Mouse (Mus musculus) heart, embryonic 15.5 days (tissue): ENCODE data around the gene Btnl1. TPM values are rescaled to one million over a fixed set of nuclear protein-coding genes. Genes with fewer than 3 reads are reported as not detected.

ENCODE experiments used
- polyA plus RNA-seq: library from polyadenylated mRNA; unstranded; fragments of >200 nt; fragmentation: Nextera tagmentation; extraction: Ambion mirVana; gene quantifications from 2 replicates; pipeline ENCODE4 v1.2.1, GENCODE M21; 2015

Btnl1 gene
- polyA plus RNA-seq, 1 experiment from 2014 or later: not detected

Other genes starting within 250 kb of the Btnl1 start
- gene H2-DMb2, start 233.8 kb upstream of the Btnl1 start, polyA plus RNA-seq: 0.69 and 2.5 TPM in 2 replicates
- 0.34 and 3.2 TPM in 2 replicates for gene H2-DMb1, start 224.1 kb upstream of the Btnl1 start, polyA plus RNA-seq
- gene Tap1, start 189.6 kb upstream of the Btnl1 start, polyA plus RNA-seq: 2.4 and 8.0 TPM in 2 replicates
- 3.1 and 22.4 TPM in 2 replicates for gene Psmb9, start 189.4 kb upstream of the Btnl1 start, polyA plus RNA-seq
- 6.3 and 50.4 TPM in 2 replicates for gene Psmb8, start 179.4 kb upstream of the Btnl1 start, polyA plus RNA-seq
- 5.3 and 13.7 TPM in 2 replicates for gene Tap2, start 173.6 kb upstream of the Btnl1 start, polyA plus RNA-seq
- gene H2-Ob, start 138.2 kb upstream of the Btnl1 start, polyA plus RNA-seq: 0.14 and 0.30 TPM in 2 replicates
- gene H2-Ab1, start 119.4 kb upstream of the Btnl1 start, polyA plus RNA-seq: 16.2 and 120 TPM in 2 replicates
- gene H2-Aa, start 89.3 kb upstream of the Btnl1 start, polyA plus RNA-seq: 5.9 and 42.6 TPM in 2 replicates
- 5.6 and 28.9 TPM in 2 replicates for gene H2-Eb1, start 71.3 kb upstream of the Btnl1 start, polyA plus RNA-seq
- 0.11 TPM in 1 of 2 replicates, not detected in the other for gene H2-Eb2, start 51.5 kb upstream of the Btnl1 start, polyA plus RNA-seq
- 0.09 TPM in 1 of 2 replicates, not detected in the other for gene Btnl2, start 22.3 kb upstream of the Btnl1 start, polyA plus RNA-seq
- 0.20 TPM in 1 of 2 replicates, not detected in the other for gene BC051142, start 21.7 kb downstream of the Btnl1 start, polyA plus RNA-seq
- not detected in 2 replicates for gene Btnl4, start 100.2 kb downstream of the Btnl1 start, polyA plus RNA-seq
- not detected in 2 replicates for gene Btnl6, start 140.2 kb downstream of the Btnl1 start, polyA plus RNA-seq
- 5.8 and 7.8 TPM in 2 replicates for gene Notch4, start 187.1 kb downstream of the Btnl1 start, polyA plus RNA-seq
- 5.5 and 13.1 TPM in 2 replicates for gene Gpsm3, start 212.7 kb downstream of the Btnl1 start, polyA plus RNA-seq
- 4.8 and 5.5 TPM in 2 replicates for gene Pbx2, start 214.1 kb downstream of the Btnl1 start, polyA plus RNA-seq
- 6.4 and 12.3 TPM in 2 replicates for gene Ager, start 220.7 kb downstream of the Btnl1 start, polyA plus RNA-seq
- gene Rnf5, start 226.6 kb downstream of the Btnl1 start, polyA plus RNA-seq: 99.7 and 111 TPM in 2 replicates
- gene Agpat1, start 227.1 kb downstream of the Btnl1 start, polyA plus RNA-seq: 45.7 and 53.9 TPM in 2 replicates
- gene Egfl8, start 238.8 kb downstream of the Btnl1 start, polyA plus RNA-seq: 1.3 and 2.2 TPM in 2 replicates